Mouse (Mus musculus) left cerebral cortex, adult 2 months (tissue): ENCODE measurements around the gene Bhlhb9. TPM values are rescaled to one million over a fixed set of nuclear protein-coding genes. Genes with fewer than 3 reads are reported as not detected.
"Not testable (repeated sequence)": the region's sequence is repeated elsewhere in the genome, so short reads cannot be mapped to it uniquely, and the experiment has no call there.

Experiments used
- DNase-seq, 2 experiments: peaks; one replicate each; pipeline ENCODE4 v3.0.0; 2021 to 2022; ENCODE audit warnings: low spot score in 2 of 2, mixed read lengths in 1 of 2; ENCODE audit errors: extremely low spot score in 1 of 2
- H3K27ac ChIP-seq: fragments of 200-600 bp; 2 replicates; pipeline ENCODE4 v1.8.1; 2022
- H3K4me3 ChIP-seq: fragments of 200-600 bp; 2 replicates; pipeline ENCODE4 v1.8.1; 2022
- CTCF ChIP-seq: fragments of 200-600 bp; IDR thresholded peaks from 2 replicates; pipeline ENCODE4 v1.8.1; 2022; ENCODE audit warnings: antibody characterized with exemption, mild to moderate bottlenecking, moderate library complexity
- intact Hi-C: fragments of 180-260 bp; cut with DNase I; formaldehyde crosslinking; loops from one replicate; pipeline ENCODE4 v1.15.1; 2025
- long read RNA-seq, 2 experiments: library from polyadenylated mRNA; stranded (forward); transcript quantifications; one replicate each; pipeline ENCODE4 v2.0.0; 2021; ENCODE audit warnings: borderline mapping rate in 2 of 2
- total RNA-seq, 2 experiments: library from RNA; stranded (reverse); gene quantifications; 2 replicates each; pipeline ENCODE4 v1.2.3; 2021

The Bhlhb9 gene
- 10 to 100 TPM; 68.8 to 69.9 TPM for total RNA-seq
- long read RNA-seq, experiment 1, transcript Bhlhb9-204 (5 exons, 2,812 nt): major isoform, 47 of 116 reads
- long read RNA-seq, experiment 1, transcript Bhlhb9-201 (5 exons, 2,823 nt): minor isoform, 7 of 116 reads
- long read RNA-seq, experiment 1, partial matches to known transcripts: 9 of 116 reads
- long read RNA-seq, experiment 1, other reads (novel, unspliced or antisense): 53 of 116 reads
- long read RNA-seq, experiment 2, transcript Bhlhb9-204 (5 exons, 2,812 nt): major isoform, 52 of 114 reads
- long read RNA-seq, experiment 2, transcript Bhlhb9-201 (5 exons, 2,823 nt): minor isoform, 6 of 114 reads
- long read RNA-seq, experiment 2, partial matches to known transcripts: 15 of 114 reads
- long read RNA-seq, experiment 2, other reads (novel, unspliced or antisense): 41 of 114 reads

DNA sequence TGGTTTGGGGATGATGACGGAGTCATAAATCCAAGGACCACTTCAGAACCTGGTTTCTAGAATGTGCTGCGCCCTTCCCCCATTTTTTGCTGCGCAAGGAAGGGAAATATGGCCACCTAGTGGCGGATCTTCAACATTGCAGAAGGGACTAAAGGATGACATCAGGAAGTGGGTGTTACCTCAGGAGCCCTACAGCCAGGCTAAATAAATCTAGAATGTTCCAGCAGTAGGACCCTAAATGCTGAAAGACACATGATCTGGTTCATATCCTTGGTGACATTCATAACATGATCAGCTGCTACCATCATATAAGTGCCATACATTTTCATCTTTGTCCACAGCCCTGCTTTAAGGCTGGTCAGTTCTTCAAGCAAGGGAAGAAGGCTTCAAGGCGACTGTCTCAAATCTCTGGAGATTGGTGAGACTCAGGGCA lies at the start of gene Bhlhb9:
Gene Bhlhb9 (plus strand): TSS at position 383 of the 433 bp plus-strand sequence.
- H3K27ac ChIP-seq: peak within 1 kb of the TSS; percentile 81
- H3K4me3 ChIP-seq: peak within 1 kb of the TSS; percentile 54
- peak; percentile 55 for TF ChIP-seq CTCF
- peak; percentile 41 to 42 for DNase-seq
- intact Hi-C loops: not testable (repeated sequence)

DNA sequence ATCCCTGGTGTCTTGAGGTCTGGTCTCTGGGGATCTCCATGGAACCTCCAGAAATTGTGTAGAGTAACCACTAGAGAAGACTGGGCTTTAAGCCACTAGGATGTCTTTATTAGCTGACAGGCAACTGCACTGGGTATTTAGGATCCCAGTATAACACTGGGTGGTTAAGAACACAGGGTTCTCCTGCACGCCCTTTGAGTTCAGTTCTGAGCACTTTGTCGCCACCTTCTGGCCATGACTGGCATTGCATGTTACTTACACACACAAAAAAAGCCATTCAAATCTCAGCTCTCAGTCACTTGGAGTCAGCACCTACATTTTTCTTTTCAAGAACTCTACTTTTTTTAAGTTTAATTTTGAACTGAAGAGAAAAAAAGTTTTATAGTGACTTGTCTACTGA lies 44.6 kb upstream of the Bhlhb9 start:
- no peak overlapping the region for H3K27ac ChIP-seq
- H3K4me3 ChIP-seq: no peak overlapping the region
- peak; percentile 84 for TF ChIP-seq CTCF
- peak; percentile 59 to 72 for DNase-seq
- intact Hi-C loops: loop anchor here (5.0 kb wide), 1 partner anchor 101 kb away; no protein-coding TSS in a partner anchor

GRCm38 (mm10) chrX:135761707-135762106 lies 35.7 kb upstream of the Bhlhb9 start:
- intact Hi-C loops: no loop called here
- DNase-seq: no peak
- Histone ChIP-seq H3K4me3 (no peak overlapping the region), H3K27ac (no peak overlapping the region)
- peak; percentile 61 for TF ChIP-seq CTCF

- Histone ChIP-seq H3K4me3 (no peak overlapping the region), H3K27ac (no peak overlapping the region)
- intact Hi-C loops: no loop called here
- TF ChIP-seq CTCF: no peak
- no peak for DNase-seq
Observed at GRCm38 (mm10) chrX:135768043-135768548, 29.3 kb upstream of the Bhlhb9 start.

- no peak for DNase-seq
- intact Hi-C loops: no loop called here
- H3K27ac ChIP-seq: no peak overlapping the region
- H3K4me3 ChIP-seq: no peak overlapping the region
- TF ChIP-seq CTCF: no peak
Observed at GRCm38 (mm10) chrX:135768565-135768964, 28.8 kb upstream of the Bhlhb9 start.

GRCm38 (mm10) chrX:135791536-135791935 lies 5.9 kb upstream of the Bhlhb9 start:
- H3K4me3 ChIP-seq: no peak overlapping the region
- DNase-seq: no peak
- TF ChIP-seq CTCF: no peak
- intact Hi-C loops: no loop called here
- no peak overlapping the region for H3K27ac ChIP-seq

- intact Hi-C loops: no loop called here
- Histone ChIP-seq H3K27ac (no peak overlapping the region), H3K4me3 (no peak overlapping the region)
- TF ChIP-seq CTCF: no peak
- DNase-seq: no peak
Observed at GRCm38 (mm10) chrX:135792326-135792725, 5.1 kb upstream of the Bhlhb9 start.

DNA sequence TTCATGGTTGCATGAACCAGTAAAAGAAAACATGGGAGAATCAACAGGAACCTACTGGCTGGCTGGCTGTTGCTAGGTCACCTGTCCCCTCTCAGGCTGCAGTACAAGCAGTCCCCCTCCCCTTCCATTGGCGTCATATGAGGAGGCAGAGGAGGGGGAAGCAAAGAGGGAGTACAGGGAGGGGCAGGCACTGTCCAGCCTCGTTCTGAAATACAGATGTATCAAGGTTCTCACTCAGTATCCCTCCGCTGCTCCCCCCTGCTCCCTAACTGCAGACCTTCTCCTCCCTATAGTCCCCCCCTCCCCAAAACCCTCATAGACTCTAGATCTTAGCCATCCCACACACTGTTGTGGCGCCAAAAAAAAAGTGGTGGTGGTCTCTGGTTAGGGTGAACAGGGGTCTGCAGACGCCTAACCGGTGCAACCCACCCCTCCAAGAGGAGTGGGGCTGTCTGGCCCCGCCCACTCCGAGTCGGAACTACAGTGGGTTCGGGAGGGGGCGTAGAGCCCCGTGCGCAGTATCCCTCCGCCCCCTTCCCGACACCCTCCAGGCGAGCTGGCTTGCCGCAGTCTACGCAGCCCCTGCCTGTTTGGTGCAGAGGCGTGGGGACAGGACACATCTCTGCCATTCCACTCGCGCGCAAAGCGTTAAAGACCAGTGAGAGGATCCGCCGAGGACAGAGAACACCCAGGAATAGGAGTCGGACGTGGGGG lies 1.6 kb upstream of the Bhlhb9 start:
- intact Hi-C loops: not testable (repeated sequence)
- Histone ChIP-seq H3K4me3 (peak overlapping the region; percentile 54), H3K27ac (peak overlapping the region; percentile 81)
- DNase-seq: peak; percentile 51 to 63

- intact Hi-C loops, DNase-seq: not testable (repeated sequence)
- Histone ChIP-seq H3K27ac (peak overlapping the region; percentile 81), H3K4me3 (peak overlapping the region; percentile 54)
Observed at GRCm38 (mm10) chrX:135796305-135797211, 836 bp upstream of the Bhlhb9 start.

- intact Hi-C loops: loop anchor here (2.0 kb wide), 1 partner anchor 159 kb away; no protein-coding TSS in a partner anchor
Observed at GRCm38 (mm10) chrX:135804149-135804548, 6.8 kb downstream of the Bhlhb9 start.

DNA sequence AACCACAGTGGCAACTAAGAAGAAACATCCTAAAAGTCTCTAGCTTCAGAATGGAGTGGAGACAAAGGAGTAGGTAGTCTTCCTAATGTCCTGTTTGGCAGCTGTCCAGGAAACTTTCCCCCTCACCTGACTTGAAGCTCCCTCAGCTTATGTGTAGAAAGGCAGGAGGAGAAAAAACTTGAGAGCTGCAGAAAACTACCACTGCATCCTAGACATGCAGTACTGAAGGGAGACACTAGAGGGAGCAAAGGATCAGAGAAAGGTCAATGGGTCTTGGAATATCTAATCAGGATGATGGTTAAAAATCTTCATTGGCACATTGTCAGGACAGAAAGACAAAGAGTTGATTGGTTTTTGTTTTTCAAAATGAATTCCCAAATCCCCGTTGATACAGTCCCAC lies 8.4 kb downstream of the Bhlhb9 start:
- peak; percentile 76 for TF ChIP-seq CTCF
- intact Hi-C loops: loop anchor here (2.0 kb wide), 1 partner anchor 157 kb away; no protein-coding TSS in a partner anchor
- H3K27ac ChIP-seq: no peak overlapping the region
- no peak overlapping the region for H3K4me3 ChIP-seq
- peak in 1 of 2 experiments; percentile 40 for DNase-seq

More at GRCm38 (mm10) chrX:135804149-135804548, 6.8 kb downstream of the Bhlhb9 start:
- TF ChIP-seq CTCF: no peak
- Histone ChIP-seq H3K27ac (no peak overlapping the region), H3K4me3 (no peak overlapping the region)
- no peak for DNase-seq

DNA sequence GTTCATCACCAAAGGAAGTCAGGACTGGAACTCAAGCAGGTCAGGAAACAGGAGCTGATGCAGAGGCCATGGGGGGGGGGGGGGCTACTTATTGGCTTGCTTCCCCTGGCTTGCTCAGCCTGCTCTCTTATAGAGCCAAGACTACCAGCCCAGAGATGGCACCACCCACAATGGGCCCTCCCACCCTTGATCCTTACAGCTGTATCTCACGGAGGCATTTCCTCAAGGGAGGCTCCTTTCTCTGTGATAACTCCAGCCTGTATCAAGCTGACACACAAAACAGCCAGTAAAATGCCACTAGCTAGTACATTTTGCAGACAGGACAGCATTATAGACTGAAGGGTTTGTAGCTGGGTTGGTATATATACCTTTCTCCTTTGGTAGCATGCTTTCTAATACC lies 38.5 kb downstream of the Bhlhb9 start:
- H3K27ac ChIP-seq, DNase-seq, intact Hi-C loops, H3K4me3 ChIP-seq: not testable (repeated sequence)
